Mouse (Mus musculus): ENCODE data around the gene Cep95.
"Not testable (repeated sequence)": the region's sequence is repeated elsewhere in the genome, so short reads cannot be mapped to it uniquely, and the experiment has no call there.

Gene Cep95

DNA sequence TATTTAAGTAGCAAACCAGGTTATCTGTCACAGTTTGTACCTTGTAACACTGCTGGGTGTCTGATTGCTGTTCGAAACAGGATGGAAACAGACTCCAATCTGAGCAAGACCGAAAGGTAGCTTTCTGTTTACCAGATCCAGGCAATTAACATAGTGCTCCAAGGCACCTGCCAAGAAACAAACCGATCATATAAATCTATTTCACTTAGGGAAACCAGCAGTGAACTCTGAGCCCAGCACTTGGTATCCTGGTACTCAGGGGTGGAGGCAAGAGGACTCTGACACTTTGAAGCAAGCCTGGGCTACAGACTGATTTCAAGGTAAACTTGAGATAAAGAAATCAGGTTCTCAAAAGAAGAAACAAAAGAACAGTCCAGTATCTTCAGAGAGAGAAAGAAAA is 11.7 kb upstream of the Cep95 start:
- no peak for DNase-seq

DNA sequence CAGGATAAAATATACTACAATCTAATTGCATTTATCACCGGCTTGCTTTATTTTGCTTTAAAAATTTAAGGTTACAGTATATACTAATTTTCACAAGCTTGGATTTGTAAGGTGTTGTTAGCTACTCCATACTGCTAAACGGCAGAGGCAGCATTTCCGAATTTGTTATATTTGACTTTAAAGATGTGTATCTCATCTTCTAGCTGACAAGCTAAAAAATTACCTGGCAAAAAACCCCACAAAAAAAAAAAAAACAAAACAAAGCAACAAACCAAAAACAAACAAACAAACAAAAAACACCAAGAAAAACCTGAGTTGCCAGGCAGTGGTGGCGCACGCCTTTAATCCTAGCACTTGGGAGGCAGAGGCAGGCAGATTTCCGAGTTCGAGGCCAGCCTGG is 10.9 kb upstream of the Cep95 start:
- DNase-seq: no peak

DNA sequence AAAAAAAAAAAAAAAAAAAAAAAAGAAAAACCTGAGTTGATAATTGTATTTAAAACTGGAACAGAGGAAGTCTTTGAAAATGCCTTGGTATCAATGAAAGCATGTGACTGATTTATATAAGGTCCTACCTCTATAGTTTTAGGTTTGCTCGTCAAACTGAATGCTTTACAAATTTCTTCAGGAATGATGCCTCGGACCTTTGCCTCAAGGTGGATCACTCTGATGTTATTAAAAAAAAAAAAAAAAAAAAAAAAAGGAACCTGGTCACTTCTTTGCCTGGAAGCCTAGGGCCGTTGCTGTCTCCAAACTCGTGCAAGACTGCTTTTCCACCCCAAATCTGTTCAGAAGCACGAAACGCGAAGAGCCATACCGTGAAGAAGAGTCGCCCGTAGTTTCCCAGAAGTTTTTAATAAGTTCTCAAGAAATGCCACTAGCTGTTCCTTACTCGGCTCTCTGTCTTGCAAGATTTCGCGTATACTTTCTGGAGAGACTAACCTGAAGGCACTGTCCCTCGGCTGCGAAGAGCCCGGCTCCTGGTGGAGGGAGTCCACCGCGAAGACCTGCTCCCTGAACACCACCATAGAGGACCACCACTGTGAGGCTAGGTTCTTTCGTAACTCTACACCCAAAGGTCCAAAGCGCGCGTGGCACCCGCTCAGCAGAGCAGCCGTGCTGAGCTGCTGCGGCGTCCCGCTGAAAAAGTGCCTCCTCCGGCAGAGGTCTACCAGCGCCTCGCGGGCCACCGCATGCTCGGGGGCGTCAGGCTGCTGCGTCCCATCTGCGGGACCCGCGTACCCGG is 10.3 kb upstream of the Cep95 start:
- DNase-seq: no peak

DNA sequence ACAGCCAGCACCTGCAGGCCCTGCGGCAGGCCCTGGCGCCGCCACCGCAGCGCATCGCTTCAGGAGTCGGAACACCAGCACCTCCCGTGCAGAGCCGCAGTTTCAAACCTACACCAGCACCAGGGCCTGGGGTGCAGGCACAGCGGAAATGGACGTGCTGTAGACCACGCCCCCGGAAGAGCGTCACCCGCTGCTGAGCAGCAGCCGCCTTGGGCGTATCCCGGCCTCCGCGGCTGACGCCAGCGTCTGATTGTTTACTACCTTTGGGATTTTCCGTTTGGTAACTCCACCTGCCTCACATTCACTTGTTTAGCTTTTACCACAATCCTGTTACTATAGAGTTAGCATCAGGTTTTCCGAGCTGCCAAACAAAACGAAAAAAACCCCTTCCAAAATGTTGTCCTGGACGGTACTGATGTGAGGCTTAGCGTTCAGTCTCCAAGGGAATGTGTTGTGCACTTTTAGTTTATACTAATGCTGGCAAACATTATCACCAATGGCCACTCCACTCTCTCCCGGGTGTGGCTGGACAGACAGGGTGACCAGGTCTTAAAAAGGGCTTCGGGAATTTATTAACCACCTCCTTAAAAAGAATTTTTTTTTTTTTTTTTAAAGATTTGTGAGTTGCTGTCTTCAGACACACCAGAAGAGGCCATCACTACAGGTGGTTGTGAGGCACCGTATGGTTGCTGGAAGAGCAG is 9.5 kb upstream of the Cep95 start, which contains the start of gene Polg2:
Gene Polg2, minus strand, starts transcription at position 150 of the 701 bp plus-strand sequence.
- DNase-seq: peak; percentile 92 to 95

DNA sequence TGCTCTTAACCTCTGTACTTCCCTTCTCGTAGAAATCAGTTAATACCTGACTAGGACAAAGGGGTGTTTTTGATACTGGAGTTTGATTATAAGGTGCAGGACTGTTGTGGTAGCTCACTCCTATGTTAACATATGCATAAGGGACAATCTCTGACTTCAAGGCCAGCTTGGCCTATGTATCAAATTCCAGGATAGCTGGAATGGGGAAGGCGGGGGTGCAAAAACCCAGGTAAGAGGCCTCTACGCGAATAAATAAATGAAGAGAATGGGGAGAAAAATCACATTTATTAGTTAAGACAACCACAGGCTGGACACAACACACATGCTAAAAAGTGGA is 9.0 kb upstream of the Cep95 start:
- peak in 1 of 2 experiments; percentile 21 for DNase-seq

DNA sequence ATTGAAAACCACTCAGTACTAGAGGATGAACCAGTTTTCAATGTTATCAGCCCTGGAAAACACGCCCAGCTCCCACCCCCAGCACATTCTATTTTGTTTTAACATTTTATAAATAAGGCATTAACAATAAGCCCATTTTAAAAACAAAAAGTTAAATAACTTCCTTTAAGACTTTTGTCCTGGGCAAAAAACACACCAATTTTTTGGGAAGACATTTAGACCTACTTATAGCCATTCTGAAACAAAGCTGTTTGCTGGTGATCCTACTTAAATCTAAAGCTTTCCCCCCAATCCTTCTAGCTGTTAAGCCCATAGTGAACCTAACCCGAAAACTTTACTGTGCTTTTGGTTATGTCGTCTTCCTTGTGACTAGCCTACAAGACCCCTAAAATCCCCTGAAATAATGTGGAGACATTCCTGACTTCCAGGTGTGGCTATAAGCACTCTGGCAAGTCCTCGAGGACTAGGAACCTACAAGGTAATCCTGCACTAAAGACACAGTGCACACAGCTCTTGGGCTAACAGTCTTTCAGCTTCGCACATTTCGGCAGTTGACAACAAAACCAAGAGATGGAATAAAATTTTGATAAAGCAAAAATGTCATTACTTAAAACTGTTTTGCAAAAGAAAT is 8.3 kb upstream of the Cep95 start:
- no peak for DNase-seq

DNA sequence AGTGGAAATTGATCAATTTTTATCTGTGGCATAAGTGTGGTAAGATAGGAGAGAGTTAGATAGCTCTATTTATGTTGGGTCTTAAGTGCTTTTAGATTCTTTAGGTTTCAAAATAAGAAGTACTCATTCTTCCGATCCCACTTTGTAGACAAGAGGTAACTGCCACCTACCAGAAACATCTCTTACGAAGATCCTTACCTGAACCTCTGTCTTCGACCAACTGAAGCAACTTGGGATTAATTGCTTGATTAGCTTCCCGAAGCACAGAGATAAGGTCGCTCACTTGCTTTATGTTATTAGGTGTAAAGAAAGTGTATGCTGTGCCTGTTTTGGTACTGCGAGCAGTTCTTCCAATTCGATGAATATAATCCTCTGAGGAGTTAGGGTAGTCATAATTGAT is 6.8 kb upstream of the Cep95 start:
- not testable (repeated sequence) for DNase-seq

DNA sequence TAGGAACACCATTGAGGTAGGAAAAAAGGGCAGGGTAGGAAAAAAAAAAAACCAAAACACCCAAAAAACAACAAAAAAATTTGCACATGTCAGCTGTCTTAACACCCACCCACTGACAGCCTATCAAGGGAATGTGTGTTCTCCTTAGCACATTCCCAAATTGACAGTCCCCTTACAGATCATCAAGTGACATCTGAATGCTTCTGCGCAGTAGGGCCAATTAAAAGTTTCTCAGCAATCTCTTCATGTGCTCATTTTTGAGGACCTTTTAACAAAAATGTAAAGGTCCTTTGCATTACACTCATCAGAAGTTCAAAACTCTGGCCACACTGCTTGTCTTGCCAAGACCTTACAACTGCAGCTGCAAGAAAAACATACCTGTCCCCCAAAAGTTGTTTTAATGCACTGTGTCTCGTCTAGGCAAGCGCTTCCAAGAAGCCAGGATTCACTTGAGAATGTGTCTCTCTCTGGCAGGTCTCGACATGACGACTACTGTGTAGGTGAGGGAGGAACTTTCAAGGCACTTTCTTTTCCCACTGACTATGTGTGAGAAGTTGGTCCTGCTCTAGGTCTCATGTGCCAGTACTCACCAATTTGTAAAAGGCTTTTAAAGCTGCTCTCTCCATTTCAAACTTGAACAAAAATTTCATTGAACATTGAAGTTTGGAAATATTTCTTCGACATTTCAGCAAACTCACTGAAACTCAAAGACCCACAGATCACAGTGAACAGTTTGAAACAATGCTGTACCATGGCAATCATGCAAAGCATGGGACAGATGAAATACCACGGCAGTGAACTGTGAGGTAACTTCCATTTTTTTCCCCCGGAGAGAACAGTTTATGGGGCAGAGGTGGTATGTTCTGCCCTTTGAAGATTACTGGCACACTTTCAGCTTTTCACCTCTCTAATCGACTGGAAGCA is 5.9 kb upstream of the Cep95 start:
- DNase-seq: no peak

DNA sequence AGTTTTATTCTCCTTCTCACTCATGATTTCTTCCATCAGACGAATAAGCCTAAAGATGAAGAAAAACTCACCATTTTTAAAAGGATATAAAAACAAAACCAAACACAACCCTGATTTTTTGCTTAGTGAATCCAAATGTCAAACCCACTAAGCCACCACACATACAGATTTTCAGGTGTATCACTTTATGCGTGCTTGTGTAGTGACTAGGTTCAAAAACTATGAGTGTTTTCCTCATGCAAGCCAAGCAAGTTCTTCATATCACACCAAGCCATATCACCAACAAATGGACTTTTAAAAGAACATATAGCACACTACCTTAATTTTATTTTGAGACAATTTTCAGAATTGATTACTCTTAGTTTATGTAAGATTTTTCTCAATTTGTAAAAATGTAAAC is 4.6 kb upstream of the Cep95 start:
- no peak for DNase-seq

DNA sequence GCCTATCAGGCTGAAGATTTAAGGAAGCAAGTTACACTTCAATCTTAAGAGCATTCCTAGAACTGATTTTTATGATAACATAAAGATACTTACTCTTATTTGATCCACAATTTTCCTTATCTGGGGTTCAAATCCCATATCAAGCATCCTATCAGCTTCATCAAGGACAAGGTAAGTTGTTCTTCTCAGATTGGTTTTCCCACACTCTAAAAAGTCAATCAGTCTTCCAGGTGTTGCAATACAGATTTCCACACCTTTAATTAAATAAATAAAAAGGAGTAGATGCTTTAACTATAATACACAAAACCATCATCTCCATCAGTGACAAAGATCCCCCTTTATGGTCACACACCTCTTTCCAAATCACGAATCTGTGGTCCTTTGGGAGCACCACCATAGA is 4.0 kb upstream of the Cep95 start:
- no peak for DNase-seq

DNA sequence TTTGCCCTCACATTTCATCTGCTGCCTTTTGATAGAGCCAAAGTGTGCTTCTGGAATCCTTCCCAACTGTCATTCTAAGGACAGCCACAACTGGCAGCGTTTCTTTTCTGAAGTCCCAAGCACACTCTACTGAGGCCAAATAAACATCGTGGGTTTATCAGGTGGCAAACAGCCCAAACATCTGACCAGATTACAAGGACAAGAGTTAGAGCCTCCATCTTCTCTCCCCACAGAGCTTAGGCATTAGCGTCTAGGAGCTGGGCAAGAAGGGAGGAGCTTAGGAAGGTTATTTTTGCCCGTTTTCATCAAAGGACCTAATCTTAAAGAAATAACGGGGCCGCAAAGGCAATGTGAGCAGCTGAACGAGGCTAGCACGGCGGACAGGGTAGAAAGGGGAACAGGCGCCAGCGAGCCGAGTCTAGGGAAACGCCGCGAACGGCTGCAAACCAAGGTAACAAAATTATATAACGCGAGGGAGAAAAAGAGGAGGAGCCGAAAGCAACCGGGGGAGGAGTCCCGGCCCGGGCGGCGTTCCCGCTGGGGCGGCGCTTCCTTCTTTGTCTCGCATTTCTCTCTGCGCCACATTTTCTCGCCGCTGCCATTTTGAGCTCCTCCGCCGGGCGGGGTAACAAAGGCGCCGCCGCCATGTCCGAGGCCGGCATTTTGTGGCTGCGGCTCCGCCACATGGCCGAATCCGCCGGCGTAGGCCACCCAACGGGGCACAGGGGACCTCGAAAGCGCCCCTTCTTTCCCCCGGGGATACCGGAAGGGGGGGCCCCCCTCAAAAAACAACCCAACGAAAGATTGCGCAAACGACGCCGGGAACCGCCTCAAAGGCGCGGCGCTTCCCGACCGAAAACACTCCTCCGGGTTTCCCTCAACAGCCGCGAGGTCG is 1.7 kb upstream of the Cep95 start:
- peak; percentile 93 to 95 for DNase-seq

DNA sequence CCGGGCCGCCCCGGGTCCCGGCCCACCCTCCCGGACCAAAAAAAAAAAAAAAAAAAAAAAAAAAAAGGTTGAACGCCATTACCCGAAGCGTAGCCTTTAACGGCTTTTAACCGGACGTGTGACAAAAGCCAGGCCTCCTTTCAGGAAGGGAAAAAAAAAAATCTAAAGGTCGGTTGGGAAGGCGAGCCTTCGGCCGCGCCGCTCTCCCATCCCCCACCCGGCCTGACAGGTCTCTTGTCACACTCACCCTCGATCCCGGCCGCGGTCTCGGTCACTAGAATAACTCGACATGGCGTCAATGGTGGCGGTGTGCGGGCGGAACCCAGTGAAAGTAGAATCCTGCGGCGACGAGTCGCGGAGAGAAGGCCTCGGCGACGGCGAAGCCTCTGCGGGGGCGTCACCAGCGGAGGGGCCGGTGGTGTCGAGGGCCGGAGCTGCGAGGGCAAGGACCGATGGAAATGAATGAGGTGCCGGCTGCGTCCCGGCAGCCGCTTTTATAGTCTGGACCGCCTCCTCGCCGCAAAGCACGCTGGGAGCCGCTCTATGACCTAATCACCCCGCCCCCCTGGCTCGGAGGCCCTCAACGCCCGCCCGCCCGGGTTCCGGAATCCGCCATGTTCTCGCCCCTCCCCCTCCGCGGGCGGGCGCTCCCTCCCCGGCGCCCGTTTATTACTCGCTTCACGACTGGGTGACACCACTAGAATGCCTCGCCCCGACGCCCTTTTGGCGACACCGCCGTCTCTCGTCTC is 852 bp upstream of the Cep95 start:
- DNase-seq: peak; percentile 100

DNA sequence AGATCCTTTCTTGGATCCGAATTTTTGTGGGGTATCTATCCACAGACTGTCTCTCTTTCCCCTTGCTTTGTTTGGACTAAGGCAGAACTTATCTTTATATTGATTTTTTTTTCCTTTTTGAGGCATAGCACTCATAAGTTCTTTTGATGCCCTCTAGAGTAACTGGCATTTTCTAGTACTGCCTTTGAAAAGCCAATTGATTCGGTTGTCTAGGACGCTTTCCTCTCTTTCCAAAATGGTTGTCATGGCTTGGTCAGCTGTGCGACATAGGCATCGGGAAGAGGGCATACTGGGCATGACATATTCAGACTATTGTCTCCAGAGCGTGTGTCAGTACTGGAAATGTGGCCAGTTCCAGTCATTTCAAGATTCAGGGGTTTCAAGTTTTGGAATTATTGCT is 597 bp downstream of the Cep95 start:
- DNase-seq: no peak

DNA sequence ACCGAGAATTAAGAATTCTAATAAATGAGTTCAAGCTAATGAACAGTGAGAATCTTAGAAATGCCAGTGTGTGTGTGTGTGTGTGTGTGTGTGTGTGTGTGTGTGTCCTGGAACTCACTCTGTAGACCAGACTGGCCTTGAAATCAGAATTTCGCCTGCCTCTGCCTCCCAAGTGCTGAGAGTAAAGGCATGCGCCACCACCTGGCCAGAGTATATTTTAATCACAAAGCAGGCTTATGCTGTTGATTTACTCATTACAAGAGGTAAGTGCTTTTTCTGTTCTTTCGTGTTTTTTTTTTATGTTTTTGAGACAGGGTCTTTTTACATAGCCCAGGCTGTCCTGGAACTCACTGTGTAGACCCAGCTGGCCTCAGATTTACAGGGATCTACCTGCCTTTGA is 4.8 kb downstream of the Cep95 start:
- no peak for DNase-seq

DNA sequence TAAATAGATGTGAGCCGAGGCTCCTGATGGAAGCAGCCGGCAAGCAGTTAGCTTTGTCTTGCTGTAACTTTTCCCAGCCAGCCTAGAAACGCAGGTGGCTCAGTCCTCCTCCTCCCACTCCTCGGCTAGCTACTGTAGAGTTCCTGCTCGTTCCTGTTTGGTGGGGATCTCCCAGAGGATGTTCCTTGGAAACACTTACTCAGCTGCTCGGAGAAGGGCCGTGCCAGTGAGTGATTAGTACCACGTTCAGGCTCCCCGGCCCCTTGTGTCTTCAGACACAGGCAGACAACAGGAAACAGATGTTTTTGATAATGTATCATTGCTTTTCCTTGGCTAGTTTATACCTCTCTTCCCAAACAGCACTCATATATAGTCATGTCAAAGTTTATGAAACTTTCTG is 6.6 kb downstream of the Cep95 start:
- peak; percentile 18 to 43 for DNase-seq

DNA sequence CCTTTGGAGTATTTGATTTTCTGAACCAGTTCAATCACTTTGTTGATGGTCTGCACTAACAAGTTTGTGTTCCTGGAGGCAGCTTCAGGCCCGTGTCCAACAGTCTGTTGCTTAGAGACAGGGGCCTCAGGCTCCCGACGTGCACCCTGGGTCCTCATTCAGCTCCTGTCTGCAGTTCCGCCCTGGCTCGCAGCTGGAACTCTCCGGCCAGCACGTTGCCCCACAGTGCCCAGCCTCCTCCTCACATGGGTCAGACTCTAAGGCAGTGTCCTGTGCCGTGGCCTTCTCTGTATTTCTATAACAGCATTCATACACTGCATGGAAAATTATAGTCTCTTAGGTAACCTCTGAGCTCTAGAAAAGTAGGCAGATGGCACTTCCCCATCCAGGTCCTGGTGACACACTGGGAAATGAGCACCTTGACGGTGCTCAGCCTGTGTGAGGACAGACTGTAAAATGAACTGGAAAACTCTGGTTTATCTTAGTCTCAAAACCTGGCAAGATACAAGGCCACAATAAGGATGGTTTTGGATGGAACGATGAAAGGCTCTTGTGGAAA is 13.1 kb downstream of the Cep95 start:
- no peak for DNase-seq

DNA sequence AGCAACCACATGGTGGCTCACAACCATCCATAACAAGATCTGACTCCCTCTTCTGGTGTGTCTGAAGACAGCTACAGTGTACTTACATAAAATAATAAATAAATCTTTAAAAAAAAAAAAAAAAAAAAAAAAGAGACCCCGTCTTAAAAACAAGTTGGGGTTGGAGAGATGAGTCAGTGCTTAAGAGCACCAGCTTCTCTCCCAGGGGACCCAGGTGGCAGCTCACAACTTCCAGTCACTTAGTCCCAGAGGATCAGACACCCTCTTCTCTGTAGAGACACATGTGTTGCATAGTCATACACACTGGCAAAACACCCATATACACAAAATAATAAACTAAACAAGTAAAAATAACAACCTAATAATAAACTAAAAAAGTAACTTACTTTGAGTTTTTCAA is 18.4 kb downstream of the Cep95 start:
- DNase-seq: not testable (repeated sequence)

DNA sequence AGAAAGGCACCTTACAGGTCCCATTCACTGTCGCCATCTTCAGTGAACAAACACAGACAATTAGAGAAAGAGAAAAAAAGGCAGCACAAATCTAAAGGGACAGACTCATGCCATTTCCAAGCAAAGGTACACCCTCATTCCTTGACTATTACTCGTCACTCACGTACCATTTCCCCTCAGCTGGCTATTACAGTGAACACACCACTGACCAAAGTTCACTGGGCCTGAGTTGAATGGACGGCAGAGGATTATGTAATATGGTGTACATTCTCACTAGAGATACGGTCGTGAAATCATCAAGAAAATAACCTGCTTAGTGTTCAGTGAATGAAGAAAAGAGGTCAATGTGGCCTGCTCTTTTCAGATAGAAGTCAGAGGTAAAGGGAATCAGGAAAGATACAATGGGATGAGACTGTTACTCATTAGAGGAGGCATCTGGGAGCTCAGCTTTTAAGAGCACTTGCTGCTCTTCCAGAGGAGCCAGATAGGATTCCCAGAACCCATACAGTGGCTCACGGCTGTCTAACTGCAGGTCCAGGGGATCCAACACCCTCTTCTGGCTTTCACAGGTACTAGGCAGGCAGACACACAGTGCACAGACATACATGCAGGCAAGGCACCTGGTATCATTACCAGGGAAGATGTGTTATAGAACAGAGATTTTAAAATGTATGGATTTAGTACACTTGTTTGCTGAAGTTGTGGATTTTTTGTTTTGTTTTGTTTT is 23.5 kb downstream of the Cep95 start:
- no peak for DNase-seq

DNA sequence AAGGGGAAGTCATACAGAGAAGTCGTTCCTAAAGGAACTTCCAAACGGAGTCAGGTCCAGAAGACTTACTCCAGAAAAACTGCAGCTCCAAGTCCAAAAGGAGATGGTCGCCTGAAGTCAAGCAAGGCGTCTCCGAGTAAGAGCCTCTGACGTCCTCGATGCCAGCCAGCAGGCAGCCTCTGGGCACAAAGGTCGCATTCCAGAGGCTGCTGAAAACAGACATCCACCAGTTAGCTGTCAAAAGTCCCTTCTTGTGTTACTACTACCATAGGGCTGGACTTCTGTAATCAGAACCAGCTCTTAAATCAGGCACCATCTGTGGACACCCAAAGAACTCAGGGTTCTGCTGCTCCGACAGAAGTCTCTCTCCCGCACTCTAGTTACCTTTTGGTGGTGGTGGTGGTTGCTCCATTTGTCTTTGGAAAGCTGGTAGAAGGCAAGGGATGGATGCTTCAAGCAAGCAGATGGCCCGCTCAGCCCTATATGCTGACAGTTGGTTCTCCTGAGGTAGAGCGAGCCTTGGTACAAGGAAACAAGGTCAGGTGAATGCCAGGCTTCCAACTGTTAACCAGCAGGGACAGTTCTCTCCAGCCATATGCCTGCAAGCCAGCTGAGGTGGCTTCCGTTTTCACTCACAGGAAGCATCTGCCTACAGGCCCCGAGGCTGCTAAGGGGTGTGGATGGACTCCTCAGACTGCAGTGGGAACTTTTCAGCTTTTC is 25.7 kb downstream of the Cep95 start:
- DNase-seq: peak; percentile 20 to 51
